Mouse (Mus musculus): Measurements from ENCODE around the gene Rnf113a2. TPM values are rescaled to one million over a fixed set of nuclear protein-coding genes. Genes with fewer than 3 reads are reported as not detected.

Gene Rnf113a2
- polyA plus RNA-seq, 1 experiment: 3.8 TPM

DNA sequence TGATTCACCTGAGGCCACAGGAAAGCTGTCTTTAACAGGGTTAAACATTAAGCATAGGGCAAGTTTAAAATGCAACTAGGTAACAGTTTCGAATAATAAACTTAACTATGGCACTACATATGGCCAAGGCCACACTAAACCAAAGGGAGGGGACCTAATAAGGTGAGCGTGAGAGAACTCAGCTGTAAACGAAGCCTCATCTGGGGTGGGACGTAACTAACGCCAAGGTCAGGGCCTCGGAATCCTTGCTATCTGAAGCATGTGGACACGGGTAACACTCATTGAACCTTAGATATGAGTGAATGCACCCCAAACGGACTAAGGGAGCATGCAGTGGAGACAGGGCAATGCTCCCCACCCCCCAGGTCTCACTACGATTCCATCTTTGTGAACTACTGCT lies 14.1 kb upstream of the Rnf113a2 start:
- Histone ChIP-seq H3K79me2 (ENCODE audit: control insufficient read depth, insufficient read depth) (no peaks in the 10 kb centered on the region), H3K36me3 (ENCODE audit: control insufficient read depth, insufficient read depth) (no peaks in the 10 kb centered on the region), H3K4me3 (no peak overlapping the region), H3ac (ENCODE audit: control insufficient read depth, insufficient read length) (no peak overlapping the region), H3K4me2 (ENCODE audit: low read depth) (no peak overlapping the region), H3K27me3 (ENCODE audit: control insufficient read depth, insufficient read depth, insufficient read length) (no peaks in the 10 kb centered on the region)
- no peak for TF ChIP-seq SRF (IDR thresholded peaks at IDR 0.05; ENCODE audit: control insufficient read depth, insufficient read length, low read depth)
- TF ChIP-seq REST (IDR thresholded peaks at IDR 0.05; ENCODE audit: insufficient read depth, insufficient read length): no peak

DNA sequence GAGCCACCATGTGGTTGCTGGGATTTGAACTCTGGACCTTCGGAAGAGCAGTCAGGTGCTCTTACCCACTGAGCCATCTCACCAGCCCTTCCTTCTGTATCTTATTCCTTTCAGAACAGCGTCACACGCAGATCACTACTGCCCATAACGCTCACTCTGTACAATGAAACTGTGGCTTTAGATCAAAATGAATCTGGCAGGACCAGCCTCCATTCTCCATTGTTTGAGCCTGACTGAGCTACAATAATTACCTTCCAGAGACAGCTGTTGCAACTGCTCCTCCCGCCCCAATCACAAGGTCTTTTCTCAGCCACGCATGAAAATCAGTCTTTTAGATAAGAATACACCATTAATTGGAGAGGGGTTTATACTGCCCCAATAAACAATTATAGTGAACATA lies 12.5 kb upstream of the Rnf113a2 start:
- H3K36me3 ChIP-seq (ENCODE audit: control insufficient read depth, insufficient read depth): no peaks in the 10 kb centered on the region
- no peak overlapping the region for H3K4me2 ChIP-seq (ENCODE audit: low read depth)
- no peaks in the 10 kb centered on the region for H3K79me2 ChIP-seq (ENCODE audit: control insufficient read depth, insufficient read depth)
- H3K4me3 ChIP-seq: no peak overlapping the region
- no peak overlapping the region for H3ac ChIP-seq (ENCODE audit: control insufficient read depth, insufficient read length)
- no peaks in the 10 kb centered on the region for H3K27me3 ChIP-seq (ENCODE audit: control insufficient read depth, insufficient read depth, insufficient read length)
- TF ChIP-seq E2F4 (IDR thresholded peaks at IDR 0.05; ENCODE audit: insufficient read depth) (no peak), SRF (IDR thresholded peaks at IDR 0.05; ENCODE audit: control insufficient read depth, insufficient read length, low read depth) (no peak), REST (IDR thresholded peaks at IDR 0.05; ENCODE audit: insufficient read depth, insufficient read length) (no peak), POLR2A (IDR thresholded peaks at IDR 0.05; ENCODE audit: insufficient read length, low read depth) (no peak), POLR2AphosphoS2 (IDR thresholded peaks at IDR 0.05; ENCODE audit: insufficient read length, low read depth) (no peak), MYOD1 (IDR thresholded peaks at IDR 0.05; ENCODE audit: control insufficient read depth in 1 of 3, insufficient read length in 2 of 3, low read depth in 2 of 3) (no peak), TCF12 (IDR thresholded peaks at IDR 0.05; ENCODE audit: insufficient read depth, poor library complexity, severe bottlenecking) (no peak)

- Histone ChIP-seq H3K79me2 (ENCODE audit: control insufficient read depth, insufficient read depth) (no peaks in the 10 kb centered on the region), H3ac (ENCODE audit: control insufficient read depth, insufficient read length) (no peak overlapping the region), H3K4me2 (ENCODE audit: low read depth) (no peak overlapping the region), H3K36me3 (ENCODE audit: control insufficient read depth, insufficient read depth) (no peaks in the 10 kb centered on the region), H3K4me3 (peak overlapping the region; percentile 58), H3K27me3 (ENCODE audit: control insufficient read depth, insufficient read depth, insufficient read length) (no peaks in the 10 kb centered on the region)
- no peak for TF ChIP-seq E2F4 (IDR thresholded peaks at IDR 0.05; ENCODE audit: insufficient read depth)
- TF ChIP-seq CEBPB (IDR thresholded peaks at IDR 0.05; ENCODE audit: insufficient read depth, poor library complexity, severe bottlenecking): no peak
- no peak for TF ChIP-seq TCF12 (IDR thresholded peaks at IDR 0.05; ENCODE audit: insufficient read depth, poor library complexity, severe bottlenecking)
- no peak for TF ChIP-seq USF1 (IDR thresholded peaks at IDR 0.05; ENCODE audit: low read depth)
- TF ChIP-seq MAX (IDR thresholded peaks at IDR 0.05; ENCODE audit: low read depth): no peak
- TF ChIP-seq TCF3 (IDR thresholded peaks at IDR 0.05; ENCODE audit: insufficient read length, low read depth): no peak
- TF ChIP-seq MYOG (IDR thresholded peaks at IDR 0.05; ENCODE audit: control insufficient read depth in 1 of 3, insufficient read depth in 1 of 3, insufficient read length in 2 of 3, low read depth in 2 of 3): no peak
- no peak for TF ChIP-seq REST (IDR thresholded peaks at IDR 0.05; ENCODE audit: insufficient read depth, insufficient read length)
- no peak for TF ChIP-seq SRF (IDR thresholded peaks at IDR 0.05; ENCODE audit: control insufficient read depth, insufficient read length, low read depth)
Observed at GRCm38 (mm10) chr12:84407259-84407658, 9.7 kb upstream of the Rnf113a2 start.

- peak overlapping the region; percentile 58 for H3K4me3 ChIP-seq
- no peaks in the 10 kb centered on the region for H3K27me3 ChIP-seq (ENCODE audit: control insufficient read depth, insufficient read depth, insufficient read length)
- peak overlapping the region; percentile 99 for H3K4me2 ChIP-seq (ENCODE audit: low read depth)
- H3ac ChIP-seq (ENCODE audit: control insufficient read depth, insufficient read length): peak overlapping the region; percentile 65
- no peaks in the 10 kb centered on the region for H3K79me2 ChIP-seq (ENCODE audit: control insufficient read depth, insufficient read depth)
- TF ChIP-seq USF1 (IDR thresholded peaks at IDR 0.05; ENCODE audit: low read depth): no peak
- no peak for TF ChIP-seq POLR2AphosphoS2 (IDR thresholded peaks at IDR 0.05; ENCODE audit: insufficient read length, low read depth)
- TF ChIP-seq SRF (IDR thresholded peaks at IDR 0.05; ENCODE audit: control insufficient read depth, insufficient read length, low read depth): no peak
- no peak for TF ChIP-seq MYOD1 (IDR thresholded peaks at IDR 0.05; ENCODE audit: control insufficient read depth in 1 of 3, insufficient read length in 2 of 3, low read depth in 2 of 3)
- no peak for TF ChIP-seq POLR2A (IDR thresholded peaks at IDR 0.05; ENCODE audit: insufficient read length, low read depth)
- TF ChIP-seq CEBPB (IDR thresholded peaks at IDR 0.05; ENCODE audit: insufficient read depth, poor library complexity, severe bottlenecking): peak; percentile 64; the same call in 1 of the 2 replicates
- no peak for TF ChIP-seq TCF12 (IDR thresholded peaks at IDR 0.05; ENCODE audit: insufficient read depth, poor library complexity, severe bottlenecking)
- peak in 1 of 3 experiments; percentile 1 for TF ChIP-seq MYOG (IDR thresholded peaks at IDR 0.05; ENCODE audit: control insufficient read depth in 1 of 3, insufficient read depth in 1 of 3, insufficient read length in 2 of 3, low read depth in 2 of 3)
- no peak for TF ChIP-seq E2F4 (IDR thresholded peaks at IDR 0.05; ENCODE audit: insufficient read depth)
- no peaks in the 10 kb centered on the region for H3K36me3 ChIP-seq (ENCODE audit: control insufficient read depth, insufficient read depth)
Observed at GRCm38 (mm10) chr12:84407874-84408818, 8.8 kb upstream of the Rnf113a2 start.

DNA sequence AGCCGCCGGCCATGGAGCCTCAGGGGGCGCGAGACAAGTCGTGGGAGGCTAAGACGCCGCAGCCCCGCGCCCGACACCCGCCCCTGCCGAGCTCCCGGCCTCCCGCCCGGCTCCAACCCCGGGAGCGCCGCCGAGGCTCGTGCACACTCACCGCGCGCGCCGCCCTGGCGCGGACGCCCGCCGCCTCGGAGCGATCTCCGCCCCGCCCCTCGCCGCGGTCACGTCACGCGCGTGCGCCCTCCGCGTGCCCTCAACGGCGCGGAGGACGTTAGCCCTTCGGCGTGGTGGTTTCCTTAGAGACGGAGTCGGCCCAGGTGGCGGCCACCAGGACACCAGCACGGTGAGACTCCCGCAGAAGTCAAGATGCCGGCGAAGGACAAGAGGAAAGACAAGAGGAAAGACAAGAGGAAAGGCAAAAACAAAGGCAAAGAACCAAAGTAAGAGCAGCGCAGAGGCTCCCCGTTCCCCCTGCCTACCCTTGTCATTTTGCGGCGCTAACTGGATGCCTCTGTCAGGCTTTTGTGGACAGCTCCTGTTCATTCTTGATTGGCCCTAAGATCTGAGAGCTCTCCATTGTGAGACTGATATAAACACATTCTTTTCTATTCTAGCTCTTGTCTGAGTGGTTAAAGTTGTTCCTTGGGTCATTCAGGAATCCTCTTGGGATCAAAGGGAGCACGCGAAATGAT lies 8.0 kb upstream of the Rnf113a2 start, which contains the start of the genes Entpd5 and Bbof1:
Gene Entpd5 (minus strand): TSS at position 211 of the 689 bp plus-strand sequence.
Gene Bbof1 (plus strand): TSS at position 253 of the 689 bp plus-strand sequence.
- no peaks in the 10 kb centered on the region for H3K27me3 ChIP-seq (ENCODE audit: control insufficient read depth, insufficient read depth, insufficient read length)
- no peak for TF ChIP-seq CEBPB (IDR thresholded peaks at IDR 0.05; ENCODE audit: insufficient read depth, poor library complexity, severe bottlenecking)
- no peak for TF ChIP-seq MYOG (IDR thresholded peaks at IDR 0.05; ENCODE audit: control insufficient read depth in 1 of 3, insufficient read depth in 1 of 3, insufficient read length in 2 of 3, low read depth in 2 of 3)
- peak; percentile 93 for TF ChIP-seq POLR2A (IDR thresholded peaks at IDR 0.05; ENCODE audit: insufficient read length, low read depth)
- TF ChIP-seq MYOD1 (IDR thresholded peaks at IDR 0.05; ENCODE audit: control insufficient read depth in 1 of 3, insufficient read length in 2 of 3, low read depth in 2 of 3): peak in 1 of 3 experiments; percentile 11
- TF ChIP-seq POLR2AphosphoS2 (IDR thresholded peaks at IDR 0.05; ENCODE audit: insufficient read length, low read depth): peak; percentile 78
- TF ChIP-seq E2F4 (IDR thresholded peaks at IDR 0.05; ENCODE audit: insufficient read depth): no peak
- no peak for TF ChIP-seq SRF (IDR thresholded peaks at IDR 0.05; ENCODE audit: control insufficient read depth, insufficient read length, low read depth)
- H3K4me3 ChIP-seq: peak within 1 kb of the TSS; percentile 58
- no peaks in the 10 kb centered on the region for H3K36me3 ChIP-seq (ENCODE audit: control insufficient read depth, insufficient read depth)
- H3ac ChIP-seq (ENCODE audit: control insufficient read depth, insufficient read length): peak within 1 kb of the TSS; percentile 65
- H3K79me2 ChIP-seq (ENCODE audit: control insufficient read depth, insufficient read depth): no peaks in the 10 kb centered on the region
- H3K4me2 ChIP-seq (ENCODE audit: low read depth): peak within 1 kb of the TSS; percentile 99
